Mouse (Mus musculus): ENCODE data around the gene Hkdc1. TPM values are rescaled to one million over a fixed set of nuclear protein-coding genes. Genes with fewer than 3 reads are reported as not detected.
"Not testable (repeated sequence)": the region's sequence is repeated elsewhere in the genome, so short reads cannot be mapped to it uniquely, and the experiment has no call there.

The Hkdc1 gene
- polyA plus RNA-seq (2015; fragmentation: Nextera tagmentation; extraction: Ambion mirVana), result 4.3 and 4.4 TPM in 2 replicates

GRCm38 (mm10) chr10:62422255-62422654, at the start of gene Hkdc1:
Gene Hkdc1, minus strand, starts transcription at chr10:62422491.
- no peak within 1 kb of the TSS for H3K4me2 ChIP-seq (ENCODE audit: low read depth, low read length)
- H3K9ac ChIP-seq (ENCODE audit: low read length), result peak within 1 kb of the TSS; percentile 28; the same call in 1 of the 2 replicates
- no peaks in the 10 kb centered on the region for H3K27me3 ChIP-seq (ENCODE audit: control insufficient read depth, insufficient read depth, low read depth, low read length)
- H3K9me3 ChIP-seq (ENCODE audit: control insufficient read depth, low read length), result no peaks in the 10 kb centered on the region
- peaks cover 7% of the 10 kb centered on the region; the same call in 1 of the 2 replicates for H3K4me1 ChIP-seq (replicated peaks; ENCODE audit: control insufficient read depth, insufficient read depth, low read length)
- ATAC-seq (ENCODE audit: low read depth), result peak; percentile 85
- no peaks in the 10 kb centered on the region for H3K36me3 ChIP-seq (ENCODE audit: control insufficient read depth, insufficient read depth, low read length)
- H3K27ac ChIP-seq (ENCODE audit: low read length), result peak within 1 kb of the TSS; percentile 88
- no peak within 1 kb of the TSS for H3K4me3 ChIP-seq (ENCODE audit: low read length)
- WGBS, result 38% methylated on average over 15 of the region's 15 CpGs

DNA sequence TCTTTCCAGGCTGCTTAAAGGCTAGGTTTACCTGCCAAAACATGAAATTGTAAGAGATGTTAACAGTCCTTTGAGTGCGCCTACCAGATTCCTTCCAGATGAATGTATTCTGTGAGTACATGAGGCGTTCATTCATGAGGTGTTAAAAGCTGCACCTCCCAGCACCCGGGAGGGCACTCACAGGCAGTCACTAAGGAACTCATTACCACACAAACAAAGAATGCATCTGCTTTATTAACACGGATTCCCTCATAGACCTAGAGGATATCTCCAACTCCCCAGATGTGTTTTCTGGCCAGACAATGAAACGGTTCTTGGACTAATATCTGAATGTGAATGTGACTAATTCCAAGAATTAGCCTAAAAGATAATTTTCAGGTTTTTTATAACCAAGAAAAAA, 48.8 kb upstream of the Hkdc1 start:
- no peaks in the 10 kb centered on the region for H3K27me3 ChIP-seq (ENCODE audit: control insufficient read depth, insufficient read depth, low read depth, low read length)
- H3K4me1 ChIP-seq (replicated peaks; ENCODE audit: control insufficient read depth, insufficient read depth, low read length), result no peaks in the 10 kb centered on the region
- no peak overlapping the region for H3K4me2 ChIP-seq (ENCODE audit: low read depth, low read length)
- no peak overlapping the region for H3K27ac ChIP-seq (ENCODE audit: low read length)
- 75% methylated on average over 5 of the region's 5 CpGs for WGBS
- H3K4me3 ChIP-seq (ENCODE audit: low read length), result no peak overlapping the region
- H3K36me3 ChIP-seq (ENCODE audit: control insufficient read depth, insufficient read depth, low read length), result peaks cover 3% of the 10 kb centered on the region; the same call in 1 of the 2 replicates
- H3K9ac ChIP-seq (ENCODE audit: low read length), result no peak overlapping the region
- H3K9me3 ChIP-seq (ENCODE audit: control insufficient read depth, low read length), result no peaks in the 10 kb centered on the region
- ATAC-seq (ENCODE audit: low read depth), result no peak

DNA sequence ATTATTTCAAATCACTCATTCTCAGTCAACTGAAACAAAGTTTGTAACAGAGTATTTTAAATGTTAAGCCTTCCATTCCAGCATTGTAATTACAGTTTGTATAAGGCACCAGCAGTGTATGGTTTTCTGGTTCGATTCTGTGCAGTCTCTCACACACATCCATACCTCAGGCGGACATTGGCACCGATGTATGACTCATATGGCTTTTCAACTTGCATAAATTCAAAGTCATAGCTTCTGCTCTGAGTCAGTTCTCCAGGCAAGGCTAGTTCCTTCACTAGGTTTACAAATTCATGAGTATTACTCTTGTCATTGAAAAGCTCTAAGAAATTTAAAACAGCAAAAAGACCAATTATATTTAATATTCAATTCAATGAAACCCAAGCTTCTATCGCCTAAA, 47.4 kb upstream of the Hkdc1 start:
- no peak overlapping the region for H3K4me3 ChIP-seq (ENCODE audit: low read length)
- H3K4me1 ChIP-seq (replicated peaks; ENCODE audit: control insufficient read depth, insufficient read depth, low read length), result no peaks in the 10 kb centered on the region
- WGBS, result 91% methylated on average over 4 of the region's 4 CpGs
- H3K36me3 ChIP-seq (ENCODE audit: control insufficient read depth, insufficient read depth, low read length), result no peaks in the 10 kb centered on the region
- no peak overlapping the region for H3K4me2 ChIP-seq (ENCODE audit: low read depth, low read length)
- ATAC-seq (ENCODE audit: low read depth), result no peak
- H3K27me3 ChIP-seq (ENCODE audit: control insufficient read depth, insufficient read depth, low read depth, low read length), result no peaks in the 10 kb centered on the region
- no peak overlapping the region for H3K27ac ChIP-seq (ENCODE audit: low read length)
- no peak overlapping the region for H3K9ac ChIP-seq (ENCODE audit: low read length)
- H3K9me3 ChIP-seq (ENCODE audit: control insufficient read depth, low read length), result no peaks in the 10 kb centered on the region

GRCm38 (mm10) chr10:62461321-62461720, 39.0 kb upstream of the Hkdc1 start:
- peaks cover 20% of the 10 kb centered on the region for H3K36me3 ChIP-seq (ENCODE audit: control insufficient read depth, insufficient read depth, low read length)
- H3K27ac ChIP-seq (ENCODE audit: low read length), result no peak overlapping the region
- no peak for ATAC-seq (ENCODE audit: low read depth)
- H3K27me3 ChIP-seq (ENCODE audit: control insufficient read depth, insufficient read depth, low read depth, low read length), result no peaks in the 10 kb centered on the region
- no peak overlapping the region for H3K9ac ChIP-seq (ENCODE audit: low read length)
- H3K9me3 ChIP-seq (ENCODE audit: control insufficient read depth, low read length), result no peaks in the 10 kb centered on the region
- no peak overlapping the region for H3K4me2 ChIP-seq (ENCODE audit: low read depth, low read length)
- H3K4me3 ChIP-seq (ENCODE audit: low read length), result no peak overlapping the region
- no peaks in the 10 kb centered on the region for H3K4me1 ChIP-seq (replicated peaks; ENCODE audit: control insufficient read depth, insufficient read depth, low read length)

DNA sequence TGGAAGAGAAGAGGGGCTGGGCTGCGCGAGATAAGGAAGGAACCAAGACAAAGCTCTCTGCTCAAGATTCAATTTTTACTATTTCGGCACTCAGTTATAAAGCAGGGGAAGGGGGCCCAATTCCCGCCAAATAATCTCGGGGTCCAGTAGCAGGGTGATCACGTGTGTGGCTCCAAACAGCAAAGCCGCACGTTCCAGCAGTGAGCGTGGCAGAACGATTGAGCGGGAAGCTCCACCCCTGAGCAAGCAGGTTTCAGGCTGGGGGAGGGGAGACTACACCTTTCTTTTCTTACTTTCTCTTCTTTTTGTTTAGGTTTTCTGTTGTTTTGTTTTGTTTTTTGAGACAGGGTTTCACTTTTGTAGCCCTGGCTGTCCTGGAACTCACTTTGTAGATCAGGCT, 29.7 kb upstream of the Hkdc1 start:
- not testable (repeated sequence) for H3K9ac ChIP-seq (ENCODE audit: low read length); H3K9me3 ChIP-seq (ENCODE audit: control insufficient read depth, low read length); ATAC-seq (ENCODE audit: low read depth); H3K4me2 ChIP-seq (ENCODE audit: low read depth, low read length); H3K27me3 ChIP-seq (ENCODE audit: control insufficient read depth, insufficient read depth, low read depth, low read length); H3K36me3 ChIP-seq (ENCODE audit: control insufficient read depth, insufficient read depth, low read length); H3K4me3 ChIP-seq (ENCODE audit: low read length); H3K27ac ChIP-seq (ENCODE audit: low read length)
- peaks cover 11% of the 10 kb centered on the region for H3K4me1 ChIP-seq (replicated peaks; ENCODE audit: control insufficient read depth, insufficient read depth, low read length)
- 64% methylated on average over 11 of the region's 11 CpGs for WGBS

DNA sequence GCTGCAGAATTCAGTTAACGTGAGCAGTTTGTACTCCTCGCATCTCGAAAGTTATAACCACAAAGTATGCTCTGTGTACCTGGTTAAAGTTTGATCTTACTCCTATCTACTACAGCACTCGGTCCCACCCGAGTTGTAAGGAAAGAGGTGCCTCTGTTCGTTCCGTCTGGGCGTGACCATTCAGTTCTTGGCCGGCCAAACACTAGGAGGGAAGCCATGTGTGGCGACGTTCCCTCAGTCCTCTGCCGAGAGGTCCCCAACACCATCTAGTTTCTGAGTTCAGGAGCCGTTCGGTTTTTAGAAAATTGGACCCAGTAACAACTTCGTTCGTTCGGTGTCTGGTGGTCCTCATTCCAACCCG, 28.0 kb upstream of the Hkdc1 start:
- no peaks in the 10 kb centered on the region for H3K27me3 ChIP-seq (ENCODE audit: control insufficient read depth, insufficient read depth, low read depth, low read length)
- H3K4me1 ChIP-seq (replicated peaks; ENCODE audit: control insufficient read depth, insufficient read depth, low read length), result peaks cover 11% of the 10 kb centered on the region
- peak; percentile 19; the same call in 1 of the 2 replicates for ATAC-seq (ENCODE audit: low read depth)
- H3K9ac ChIP-seq (ENCODE audit: low read length), result peak overlapping the region; percentile 99
- no peaks in the 10 kb centered on the region for H3K9me3 ChIP-seq (ENCODE audit: control insufficient read depth, low read length)
- peaks cover 10% of the 10 kb centered on the region for H3K36me3 ChIP-seq (ENCODE audit: control insufficient read depth, insufficient read depth, low read length)
- WGBS, result 33% methylated on average over 18 of the region's 18 CpGs
- peak overlapping the region; percentile 79 for H3K27ac ChIP-seq (ENCODE audit: low read length)
- H3K4me2 ChIP-seq (ENCODE audit: low read depth, low read length), result peak overlapping the region; percentile 79
- H3K4me3 ChIP-seq (ENCODE audit: low read length), result peak overlapping the region; percentile 98

DNA sequence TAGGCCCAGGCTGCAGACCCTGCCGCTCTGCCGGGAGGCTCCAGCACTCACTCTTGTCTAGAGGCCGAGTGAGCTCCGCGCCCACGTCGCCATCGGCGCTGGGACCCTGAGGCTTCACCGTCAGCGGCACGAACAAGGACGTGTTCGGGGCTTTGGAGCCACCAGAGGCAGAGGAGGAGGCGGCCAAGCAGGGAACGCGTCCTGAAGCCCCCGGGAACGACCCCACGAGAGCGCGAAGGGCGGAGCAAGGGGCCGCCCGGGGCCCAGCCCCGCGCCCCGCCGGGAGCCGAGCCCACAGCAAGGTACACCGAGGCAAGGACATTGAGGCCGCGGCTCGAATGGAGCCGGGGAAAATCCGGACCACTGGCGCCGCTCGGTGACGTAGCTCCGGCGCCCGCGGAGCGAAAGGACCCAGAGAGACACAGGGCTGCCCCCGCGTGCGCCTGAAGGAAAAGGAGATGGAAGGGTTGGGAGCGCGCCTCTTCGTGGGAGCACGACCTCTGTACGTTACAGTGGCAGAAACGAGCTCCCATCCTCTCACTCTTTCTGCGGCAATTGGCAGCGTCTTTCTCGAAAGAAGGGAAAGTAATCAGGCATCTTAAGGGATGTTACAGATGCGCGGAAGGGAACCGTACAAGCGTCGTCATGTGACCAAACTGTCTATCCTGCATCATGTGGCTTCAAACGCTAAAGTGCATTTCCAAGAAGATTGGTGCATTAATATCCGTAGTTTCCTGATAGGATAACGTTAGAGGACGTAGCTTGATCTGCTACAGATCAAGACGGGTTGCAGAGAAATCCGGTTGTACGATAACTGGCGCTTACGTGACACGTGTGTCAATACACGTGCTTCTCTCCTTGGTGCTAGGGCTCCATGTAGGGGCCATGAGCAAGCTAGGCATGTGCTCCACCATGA, 27.3 kb upstream of the Hkdc1 start, which contains the start of the genes 4930507D05Rik and Supv3l1:
Gene 4930507D05Rik, plus strand, starts transcription at position 126 of the 916 bp plus-strand sequence.
Gene Supv3l1, minus strand, starts transcription at position 375 of the 916 bp plus-strand sequence.
- under 1% methylated on average over 72 of the region's 73 CpGs for WGBS
- no peaks in the 10 kb centered on the region for H3K9me3 ChIP-seq (ENCODE audit: control insufficient read depth, low read length)
- peak within 1 kb of the TSS; percentile 79 for H3K27ac ChIP-seq (ENCODE audit: low read length)
- H3K36me3 ChIP-seq (ENCODE audit: control insufficient read depth, insufficient read depth, low read length), result peaks cover 11% of the 10 kb centered on the region
- peak; percentile 92 for ATAC-seq (ENCODE audit: low read depth)
- no peaks in the 10 kb centered on the region for H3K27me3 ChIP-seq (ENCODE audit: control insufficient read depth, insufficient read depth, low read depth, low read length)
- H3K4me2 ChIP-seq (ENCODE audit: low read depth, low read length), result peak within 1 kb of the TSS; percentile 79
- peak within 1 kb of the TSS; percentile 98 for H3K4me3 ChIP-seq (ENCODE audit: low read length)
- peaks cover 11% of the 10 kb centered on the region for H3K4me1 ChIP-seq (replicated peaks; ENCODE audit: control insufficient read depth, insufficient read depth, low read length)
- peak within 1 kb of the TSS; percentile 99 for H3K9ac ChIP-seq (ENCODE audit: low read length)

DNA sequence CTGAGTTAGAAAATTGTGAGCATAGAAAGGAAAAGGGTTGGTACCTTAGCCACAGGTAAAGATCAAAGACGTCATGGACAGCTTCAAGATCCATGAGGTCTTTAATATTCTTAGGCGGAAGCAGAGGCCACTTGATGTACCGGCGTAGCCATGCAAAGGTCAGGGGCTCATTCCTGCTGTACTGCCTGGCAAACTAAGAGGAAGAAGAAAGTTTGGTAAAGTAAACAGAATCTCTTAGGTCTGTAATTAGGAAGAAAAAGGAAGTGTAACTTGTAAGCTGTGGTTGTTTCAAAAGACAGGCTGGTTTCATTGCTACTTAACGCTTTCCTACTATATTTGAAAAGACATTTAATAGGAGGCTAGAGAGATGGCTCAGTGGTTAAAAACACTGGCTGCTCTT, 8.1 kb upstream of the Hkdc1 start:
- Histone ChIP-seq H3K36me3 (ENCODE audit: control insufficient read depth, insufficient read depth, low read length) (peaks cover 53% of the 10 kb centered on the region), H3K27me3 (ENCODE audit: control insufficient read depth, insufficient read depth, low read depth, low read length) (no peaks in the 10 kb centered on the region), H3K4me3 (ENCODE audit: low read length) (no peak overlapping the region), H3K27ac (ENCODE audit: low read length) (no peak overlapping the region), H3K9me3 (ENCODE audit: control insufficient read depth, low read length) (no peaks in the 10 kb centered on the region), H3K4me2 (ENCODE audit: low read depth, low read length) (no peak overlapping the region), H3K9ac (ENCODE audit: low read length) (no peak overlapping the region), H3K4me1 (replicated peaks; ENCODE audit: control insufficient read depth, insufficient read depth, low read length) (peaks cover 3% of the 10 kb centered on the region; the same call in 1 of the 2 replicates)
- no peak for ATAC-seq (ENCODE audit: low read depth)
- 83% methylated on average over 5 of the region's 5 CpGs for WGBS

DNA sequence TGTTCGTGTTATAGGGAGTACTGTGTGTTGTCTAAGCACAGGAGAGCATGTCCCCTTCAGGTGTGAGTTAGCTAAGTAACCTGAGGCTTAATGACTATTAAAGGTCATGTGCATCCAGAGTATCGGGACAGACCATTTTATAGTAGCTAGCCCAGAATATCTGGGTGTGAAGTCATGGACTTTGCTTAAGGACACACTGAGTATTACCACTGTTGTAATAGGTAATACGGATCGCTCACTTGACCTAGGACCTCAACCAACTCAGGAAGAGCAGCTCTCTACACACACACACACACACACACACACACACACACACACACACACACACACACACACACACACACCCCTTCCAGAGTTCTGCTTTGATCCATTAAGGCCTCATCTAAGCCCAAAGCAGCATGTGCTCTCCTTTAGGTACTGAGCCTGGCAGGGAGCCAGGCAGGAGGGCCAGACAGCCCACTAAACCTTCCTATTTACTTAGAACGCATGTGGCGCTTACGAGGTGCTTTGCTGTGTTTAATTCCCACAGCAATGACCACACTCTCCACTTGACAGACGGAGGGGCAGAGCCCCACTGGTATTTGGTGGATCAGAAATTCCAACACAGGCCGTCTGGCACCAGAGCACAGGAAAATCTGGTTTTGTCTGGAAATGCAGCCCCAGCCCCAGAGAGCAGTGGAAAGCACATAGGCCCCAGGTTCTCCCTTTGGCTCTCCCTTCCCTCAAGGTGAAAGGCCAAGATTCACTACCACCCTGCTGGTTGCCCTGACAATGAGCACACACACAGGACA, 3.0 kb upstream of the Hkdc1 start:
- Histone ChIP-seq H3K27me3 (ENCODE audit: control insufficient read depth, insufficient read depth, low read depth, low read length) (no peaks in the 10 kb centered on the region), H3K9me3 (ENCODE audit: control insufficient read depth, low read length) (no peaks in the 10 kb centered on the region), H3K4me2 (ENCODE audit: low read depth, low read length) (no peak overlapping the region), H3K27ac (ENCODE audit: low read length) (peak overlapping the region; percentile 80), H3K4me1 (replicated peaks; ENCODE audit: control insufficient read depth, insufficient read depth, low read length) (peaks cover 7% of the 10 kb centered on the region; the same call in 1 of the 2 replicates), H3K4me3 (ENCODE audit: low read length) (no peak overlapping the region), H3K9ac (ENCODE audit: low read length) (0 out of 2 replicates have a peak overlapping the region, but pooled peaks have one; percentile 19), H3K36me3 (ENCODE audit: control insufficient read depth, insufficient read depth, low read length) (peaks cover 15% of the 10 kb centered on the region)
- 31% methylated on average over 9 of the region's 9 CpGs for WGBS
- ATAC-seq (ENCODE audit: low read depth), result peak; percentile 58

Data from lung, embryonic 16.5 days (tissue).